Mouse (Mus musculus) stomach, postnatal 0 days (tissue): ENCODE data around the gene Rplp2. TPM values are rescaled to one million over a fixed set of nuclear protein-coding genes. Genes with fewer than 3 reads are reported as not detected.
A peak's percentile ranks its signal among the peaks of the same experiment; 100 is the strongest.

Experiments used
- ATAC-seq: fragments of 200-750 bp; cut with Nextera tagmentation; 2 replicates; pipeline ENCODE4 v1.8.0; 2017; ENCODE audit not compliant: low FRiP score, low TSS enrichment
- DNase-seq: peaks from one replicate; pipeline ENCODE4 v3.0.0-alpha.2; 2016; ENCODE audit warnings: low spot score
- H3K27ac ChIP-seq: fragments of 300-500 bp; sonication (generic); replicated peaks from 2 replicates; pipeline ENCODE4 v1.5.1; 2014; ENCODE audit warnings: mild to moderate bottlenecking, control low read depth
- H3K27me3 ChIP-seq: fragments of 300-500 bp; sonication (generic); 2 replicates; pipeline ENCODE4 v1.6.1; 2014; ENCODE audit warnings: low read length; ENCODE audit not compliant: control insufficient read depth, insufficient read depth
- H3K36me3 ChIP-seq: fragments of 300-500 bp; sonication (generic); 2 replicates; pipeline ENCODE4 v1.6.1; 2014; ENCODE audit warnings: low read length, mixed read lengths; ENCODE audit not compliant: control insufficient read depth, insufficient read depth
- H3K4me1 ChIP-seq: fragments of 300-500 bp; sonication (generic); replicated peaks from 2 replicates; pipeline ENCODE4 v1.6.1; 2014; ENCODE audit warnings: antibody characterized with exemption; ENCODE audit not compliant: control insufficient read depth, insufficient read depth
- H3K4me2 ChIP-seq: fragments of 300-500 bp; sonication (generic); replicated peaks from 2 replicates; pipeline ENCODE4 v1.6.1; 2014; ENCODE audit warnings: low read depth, mild to moderate bottlenecking, control low read depth, moderate library complexity
- H3K4me3 ChIP-seq: fragments of 300-500 bp; sonication (generic); 2 replicates; pipeline ENCODE4 v1.5.1; 2014; ENCODE audit warnings: low read depth, low read length, control low read depth
- H3K9ac ChIP-seq: fragments of 300-500 bp; sonication (generic); 2 replicates; pipeline ENCODE4 v1.6.1; 2014; ENCODE audit warnings: mild to moderate bottlenecking, low read length, control low read depth, mixed read lengths
- H3K9me3 ChIP-seq: fragments of 300-500 bp; sonication (generic); 2 replicates; pipeline ENCODE4 v1.6.1; 2016; ENCODE audit warnings: low read length; ENCODE audit not compliant: control insufficient read depth
- CTCF ChIP-seq: IDR thresholded peaks from 2 replicates; pipeline ENCODE4 v1.5.1; 2016; ENCODE audit warnings: antibody characterized with exemption, low read depth, mild to moderate bottlenecking, moderate library complexity
- EP300 ChIP-seq: optimal IDR thresholded peaks from 2 replicates; pipeline ENCODE3; 2016; ENCODE audit warnings: antibody characterized with exemption
- WGBS: fragments of 180-500 bp; shearing (Covaris S2); extraction: QIAGEN DNeasy Blood & Tissue Kit; methylation state at CpG from one replicate; pipeline ENCODE4 v1.1.7; 2014; 5-methylcytosine and 5-hydroxymethylcytosine counted together
- polyA plus RNA-seq: library from polyadenylated mRNA; unstranded; fragments of >200 nt; fragmentation: Nextera tagmentation; extraction: Ambion mirVana; gene quantifications from 2 replicates; pipeline ENCODE4 v1.2.1, GENCODE M21; 2015

Gene Rplp2
- polyA plus RNA-seq, 1 experiment from 2014 or later: 1,334 TPM

DNA sequence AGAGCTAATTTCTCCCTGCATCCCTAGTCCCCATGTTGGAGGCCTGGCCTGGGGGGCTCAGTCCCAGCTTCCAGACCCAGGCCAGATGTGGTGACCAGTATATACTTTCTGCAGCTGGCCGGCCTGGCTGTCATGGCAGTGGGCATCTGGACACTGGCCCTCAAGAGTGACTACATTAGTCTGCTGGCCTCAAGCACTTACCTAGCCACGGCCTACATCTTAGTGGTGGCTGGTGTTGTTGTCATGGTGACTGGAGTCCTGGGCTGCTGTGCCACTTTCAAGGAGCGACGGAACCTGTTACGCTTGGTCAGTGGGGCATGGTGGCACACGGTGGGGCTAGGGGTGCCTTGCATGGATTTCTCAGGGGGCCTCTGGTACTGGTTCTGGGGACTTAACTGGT, 22.2 kb downstream of the Rplp2 start:
- DNase-seq (no peak), ATAC-seq (no peak)
- TF ChIP-seq CTCF: no peak
- TF ChIP-seq EP300: no peak
- peak overlapping the region; percentile 86; the same call in 1 of the 2 replicates for H3K9ac ChIP-seq
- H3K27ac ChIP-seq: peak overlapping the region; percentile 94
- peaks cover 19% of the 10 kb centered on the region for H3K36me3 ChIP-seq
- H3K4me1 ChIP-seq: peaks cover 21% of the 10 kb centered on the region
- H3K4me2 ChIP-seq: peak overlapping the region; percentile 82
- H3K9me3 ChIP-seq: no peaks in the 10 kb centered on the region
- 0 out of 2 replicates have a peak, but pooled peaks cover 2% of the 10 kb centered on the region for H3K27me3 ChIP-seq
- 78% methylated on average over 6 of the region's 6 CpGs for WGBS
- peak overlapping the region; percentile 72; the same call in 1 of the 2 replicates for H3K4me3 ChIP-seq

DNA sequence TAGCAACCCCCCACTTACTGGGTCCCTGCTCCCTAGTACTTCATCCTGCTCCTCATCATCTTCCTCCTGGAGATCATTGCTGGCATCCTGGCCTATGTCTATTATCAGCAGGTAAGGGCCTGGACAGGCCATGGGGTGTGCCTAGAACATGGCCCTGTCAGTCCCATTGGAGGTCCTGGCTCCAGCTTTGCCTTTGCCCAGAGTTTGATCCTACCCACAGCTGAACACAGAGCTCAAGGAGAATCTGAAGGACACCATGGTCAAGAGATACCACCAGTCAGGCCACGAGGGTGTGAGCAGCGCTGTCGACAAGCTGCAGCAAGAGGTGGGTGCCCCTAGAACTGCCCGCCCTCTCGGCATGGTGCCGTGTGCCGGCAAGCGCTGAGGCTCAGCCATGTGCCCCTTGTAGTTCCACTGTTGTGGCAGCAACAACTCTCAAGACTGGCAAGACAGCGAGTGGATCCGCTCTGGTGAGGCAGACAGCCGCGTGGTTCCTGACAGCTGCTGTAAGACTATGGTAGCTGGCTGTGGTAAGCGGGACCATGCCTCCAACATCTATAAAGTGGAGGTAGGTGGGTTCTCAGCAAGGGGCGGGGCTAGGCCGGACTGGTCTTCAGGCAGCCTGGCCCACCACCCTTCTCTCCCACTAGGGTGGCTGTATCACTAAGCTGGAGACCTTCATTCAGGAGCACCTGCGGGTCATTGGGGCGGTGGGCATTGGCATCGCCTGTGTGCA, 22.9 kb downstream of the Rplp2 start:
- no peak for TF ChIP-seq CTCF
- no peak for TF ChIP-seq EP300
- ATAC-seq: no peak
- no peaks in the 10 kb centered on the region for H3K9me3 ChIP-seq
- H3K27ac ChIP-seq: no peak overlapping the region
- H3K9ac ChIP-seq: no peak overlapping the region
- peaks cover 19% of the 10 kb centered on the region for H3K36me3 ChIP-seq
- 90% methylated on average over 18 of the region's 18 CpGs for WGBS
- no peaks in the 10 kb centered on the region for H3K27me3 ChIP-seq
- no peak overlapping the region for H3K4me2 ChIP-seq
- no peak overlapping the region for H3K4me3 ChIP-seq
- H3K4me1 ChIP-seq: peaks cover 21% of the 10 kb centered on the region
- no peak for DNase-seq

DNA sequence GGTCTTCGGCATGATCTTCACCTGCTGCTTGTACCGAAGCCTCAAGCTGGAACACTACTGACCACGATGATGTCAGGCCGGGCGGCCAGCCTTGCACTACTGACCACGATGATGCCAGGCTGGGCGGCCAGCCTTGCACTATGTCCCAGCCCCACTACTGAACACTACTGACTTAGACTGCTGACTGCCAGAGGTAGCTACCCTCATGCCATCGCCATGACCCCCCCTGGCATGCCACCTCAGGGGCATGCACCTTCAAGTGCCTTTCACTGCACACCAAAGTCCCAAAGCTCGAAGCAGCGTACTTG, 23.4 kb downstream of the Rplp2 start:
- DNase-seq (no peak), ATAC-seq (no peak)
- H3K27ac ChIP-seq: no peak overlapping the region
- WGBS: 93% methylated on average over 10 of the region's 10 CpGs
- H3K9me3 ChIP-seq: no peaks in the 10 kb centered on the region
- H3K4me1 ChIP-seq: peaks cover 19% of the 10 kb centered on the region
- peaks cover 19% of the 10 kb centered on the region for H3K36me3 ChIP-seq
- no peak overlapping the region for H3K4me2 ChIP-seq
- no peaks in the 10 kb centered on the region for H3K27me3 ChIP-seq
- TF ChIP-seq EP300 (no peak), CTCF (no peak)
- H3K9ac ChIP-seq: no peak overlapping the region
- H3K4me3 ChIP-seq: no peak overlapping the region

DNA sequence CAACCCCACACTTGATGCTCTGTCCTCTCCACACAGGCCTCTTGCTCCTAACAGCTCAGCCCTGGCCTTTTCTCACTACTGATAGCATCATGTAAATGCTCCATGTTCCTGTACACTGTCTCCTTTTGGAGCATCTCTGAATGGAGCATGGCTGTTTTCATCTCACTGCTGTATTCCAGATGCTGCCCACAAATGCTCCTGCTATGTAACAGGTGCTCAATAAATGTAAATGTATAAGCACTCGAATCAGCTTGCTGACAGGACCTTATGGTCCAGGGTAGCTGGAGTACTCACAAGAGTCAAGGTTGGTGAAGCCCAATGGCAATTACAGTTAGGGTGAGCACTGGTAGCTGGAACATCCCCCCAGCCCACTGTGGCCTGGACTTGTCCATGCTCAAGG, 24.1 kb downstream of the Rplp2 start:
- no peak overlapping the region for H3K4me3 ChIP-seq
- no peak for TF ChIP-seq EP300
- TF ChIP-seq CTCF: no peak
- whole genome bisulfite sequencing: 91% methylated on average over 1 of the region's 1 CpGs
- no peak overlapping the region for H3K4me2 ChIP-seq
- DNase-seq: no peak
- no peak for ATAC-seq
- peaks cover 23% of the 10 kb centered on the region for H3K4me1 ChIP-seq
- no peaks in the 10 kb centered on the region for H3K27me3 ChIP-seq
- no peaks in the 10 kb centered on the region for H3K9me3 ChIP-seq
- peaks cover 19% of the 10 kb centered on the region for H3K36me3 ChIP-seq
- no peak overlapping the region for H3K27ac ChIP-seq
- no peak overlapping the region for H3K9ac ChIP-seq

DNA sequence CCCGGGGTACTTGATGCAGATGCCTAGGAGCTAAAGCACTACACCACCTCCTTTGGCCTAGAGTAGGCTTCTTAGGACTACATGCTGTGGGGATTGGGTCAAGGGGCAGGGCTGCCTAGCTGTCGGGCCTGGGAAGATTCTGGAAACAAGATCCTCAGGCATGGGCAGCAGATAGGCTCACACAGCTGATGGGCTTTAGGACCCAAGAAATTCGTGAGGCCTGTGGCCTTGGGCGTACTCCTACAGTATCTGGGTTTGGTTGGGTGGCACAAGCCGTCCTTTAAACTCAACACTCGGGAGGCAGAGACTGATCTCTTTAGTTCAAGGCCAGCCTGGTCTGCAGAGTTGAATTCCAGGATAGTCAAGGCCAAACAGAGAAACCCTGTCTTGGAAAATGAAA, 25.1 kb downstream of the Rplp2 start:
- WGBS: 73% methylated on average over 6 of the region's 6 CpGs

DNA sequence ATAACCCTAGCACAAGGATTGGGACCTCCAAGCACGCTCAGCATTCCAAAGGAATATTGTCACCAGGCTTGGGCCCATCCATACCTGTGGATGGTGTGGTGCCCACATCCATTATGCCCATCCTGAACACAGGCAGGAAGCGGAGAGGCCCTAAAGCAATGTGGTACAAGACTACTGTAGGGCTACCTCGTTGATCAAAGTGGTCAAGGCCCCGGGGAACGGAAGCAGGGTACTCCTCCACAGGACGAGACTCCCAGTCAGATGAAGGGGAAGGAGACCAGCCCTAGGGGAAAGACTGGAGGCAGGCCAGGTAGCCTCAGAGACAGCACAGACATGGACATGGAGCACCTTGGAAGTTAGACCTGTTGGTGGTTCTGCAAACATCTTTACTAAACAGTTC, 25.6 kb downstream of the Rplp2 start:
- Histone ChIP-seq H3K36me3 (peaks cover 19% of the 10 kb centered on the region), H3K4me3 (no peak overlapping the region), H3K27me3 (no peaks in the 10 kb centered on the region), H3K9ac (no peak overlapping the region), H3K4me2 (no peak overlapping the region), H3K27ac (no peak overlapping the region), H3K4me1 (peaks cover 27% of the 10 kb centered on the region), H3K9me3 (no peaks in the 10 kb centered on the region)
- TF ChIP-seq EP300 (no peak), CTCF (no peak)
- 83% methylated on average over 6 of the region's 6 CpGs for WGBS
- no peak for DNase-seq
- no peak for ATAC-seq

More for the DNA sequence above, 25.1 kb downstream of the Rplp2 start:
- Histone ChIP-seq H3K4me3 (no peak overlapping the region), H3K36me3 (peaks cover 19% of the 10 kb centered on the region), H3K9me3 (no peaks in the 10 kb centered on the region), H3K27me3 (no peaks in the 10 kb centered on the region), H3K9ac (no peak overlapping the region), H3K27ac (no peak overlapping the region), H3K4me2 (no peak overlapping the region), H3K4me1 (peaks cover 23% of the 10 kb centered on the region)
- TF ChIP-seq EP300 (no peak), CTCF (no peak)
- ATAC-seq (no peak), DNase-seq (no peak)
